Mouse (Mus musculus) testis, adult 2 months (tissue): ENCODE measurements at regions not wholly inside any gene's neighbourhood (a gene's known extent, or its start where the extent isn't known, plus 50 kb on each side); places are given as distances from the start of the nearest gene placed in this dataset.

Experiments
- CTCF ChIP-seq: fragments of 200-500 bp; IDR thresholded peaks from 2 replicates; pipeline ENCODE4 v1.5.1; 2012; ENCODE audit warnings: low read depth, mild to moderate bottlenecking, inconsistent platforms, low read length, moderate library complexity; ENCODE audit not compliant: control insufficient read depth, insufficient read depth, insufficient replicate concordance
- POLR2A ChIP-seq: fragments of 200-500 bp; IDR thresholded peaks from 2 replicates; pipeline ENCODE4 v1.6.1; 2012; ENCODE audit warnings: low read depth, mild to moderate bottlenecking, inconsistent platforms, low read length, moderate library complexity; ENCODE audit not compliant: control insufficient read depth

- TF ChIP-seq POLR2A (no peak), CTCF (no peak)
These were observed 242.1 kb upstream of the Cdyl start for GRCm38 (mm10) chr13:35417500-35417899.
